26 mouse cellular contexts compared by ENCODE assay signal in the genomic region with DNA sequence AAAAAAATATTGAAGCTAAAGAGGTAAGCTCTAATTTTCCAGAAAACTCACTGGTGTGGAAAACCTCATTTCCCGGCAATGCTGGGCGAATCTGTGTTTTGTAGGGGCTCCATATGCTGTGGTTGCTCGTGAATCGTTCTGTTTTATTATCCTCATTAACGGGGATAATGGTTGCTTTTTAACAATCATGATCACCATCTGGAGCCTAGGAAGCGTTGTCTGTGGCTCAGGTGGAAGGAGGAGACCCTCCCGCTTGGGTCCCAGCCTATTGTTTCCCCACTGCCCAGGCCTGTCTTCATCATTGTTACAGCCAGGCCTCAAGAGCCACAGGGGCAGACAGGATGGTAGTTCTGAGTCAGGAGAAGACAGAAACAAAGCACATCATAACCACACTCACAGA. TPM values are rescaled to one million over a fixed set of nuclear protein-coding genes. Genes with fewer than 3 reads are reported as not detected.
DNase-seq lines count a peak whose midpoint lies in the region; ATAC-seq and TF ChIP-seq lines count a peak whose summit lies in the region.
"Had no signal": no experiment of that assay in that cellular context is flagged by ENCODE, and none has a peak within 500 bp of the region (broad histone marks: within the 10 kb centered on the region; RNA-seq: fewer than 3 reads in every experiment).

No protein-coding gene starts in this region.

- H3K4me2 ChIP-seq in forebrain, embryonic 12.5 days: no peak overlapping the region
- H3K4me2 ChIP-seq in forebrain, postnatal 0 days (ENCODE audit: low read depth): no peak overlapping the region
- H3K4me2 ChIP-seq in midbrain, embryonic 14.5 days (ENCODE audit: low read length): no peak overlapping the region
- no peak overlapping the region for H3K4me2 ChIP-seq in midbrain, embryonic 15.5 days
- no peak overlapping the region for H3K4me2 ChIP-seq in hindbrain, embryonic 15.5 days
- H3K4me2 ChIP-seq: heart, embryonic 13.5 days; liver, embryonic 11.5 days had no signal

- ATAC-seq in forebrain, embryonic 12.5 days (ENCODE audit: low FRiP score): peak; percentile 55
- ATAC-seq in forebrain, postnatal 0 days: no peak
- ATAC-seq in midbrain, embryonic 14.5 days (ENCODE audit: low FRiP score, low TSS enrichment): no peak
- ATAC-seq in midbrain, embryonic 15.5 days (replicated peaks): no peak
- ATAC-seq in hindbrain, embryonic 15.5 days (ENCODE audit: low FRiP score, low read depth): no peak

- H3K9ac ChIP-seq in forebrain, embryonic 12.5 days: no peak overlapping the region
- no peak overlapping the region for H3K9ac ChIP-seq in forebrain, postnatal 0 days
- no peak overlapping the region for H3K9ac ChIP-seq in midbrain, embryonic 14.5 days (replicated peaks; ENCODE audit: low read length)
- H3K9ac ChIP-seq in midbrain, embryonic 15.5 days: no peak overlapping the region
- H3K9ac ChIP-seq in hindbrain, embryonic 15.5 days: no peak overlapping the region
- H3K9ac ChIP-seq: heart, embryonic 13.5 days had no signal

- no peak for DNase-seq in forebrain, postnatal 0 days
- DNase-seq in midbrain, embryonic 14.5 days: peak; percentile 6
- DNase-seq in retina, embryonic 14.5 days (ENCODE audit: low spot score): peak; percentile 36
- no peak for DNase-seq in right cerebral cortex, adult 18-20 months
- no peak for DNase-seq in right cerebral cortex, postnatal 10 days (ENCODE audit: low spot score in 2 of 2)
- DNase-seq: adrenal gland, postnatal 14 days; cerebellum, adult 11 months; embryo, embryonic 11 days; kidney, adult 8-10 months; kidney, postnatal 25 days; lung, adult 18-20 months; right cerebral cortex, postnatal 25 days; thymus, adult 2 months had no signal

- TF ChIP-seq CTCF in forebrain, postnatal 0 days (IDR thresholded peaks at IDR 0.05; ENCODE audit: low read depth): no peak

- peaks cover 4% of the 10 kb centered on the region for H3K4me1 ChIP-seq in forebrain, embryonic 12.5 days
- no peaks in the 10 kb centered on the region for H3K4me1 ChIP-seq in forebrain, postnatal 0 days (ENCODE audit: insufficient read depth)
- no peaks in the 10 kb centered on the region for H3K4me1 ChIP-seq in midbrain, embryonic 14.5 days (ENCODE audit: control insufficient read depth, insufficient read depth, low read length)
- no peaks in the 10 kb centered on the region; the same call in 1 of the 2 replicates for H3K4me1 ChIP-seq in midbrain, embryonic 15.5 days
- H3K4me1 ChIP-seq in hindbrain, embryonic 15.5 days (replicated peaks): peaks cover 12% of the 10 kb centered on the region; the same call in 1 of the 2 replicates
- H3K4me1 ChIP-seq: heart, embryonic 13.5 days had no signal

- H3K9me3 ChIP-seq in forebrain, embryonic 12.5 days: no peaks in the 10 kb centered on the region
- H3K9me3 ChIP-seq in forebrain, postnatal 0 days (ENCODE audit: low read length): no peaks in the 10 kb centered on the region
- no peaks in the 10 kb centered on the region for H3K9me3 ChIP-seq in midbrain, embryonic 14.5 days (ENCODE audit: control insufficient read depth, low read length)
- H3K9me3 ChIP-seq in midbrain, embryonic 15.5 days: no peaks in the 10 kb centered on the region
- H3K9me3 ChIP-seq in hindbrain, embryonic 15.5 days: no peaks in the 10 kb centered on the region
- H3K9me3 ChIP-seq: heart, embryonic 13.5 days had no signal

- no peak overlapping the region for H3K4me3 ChIP-seq in forebrain, embryonic 12.5 days (replicated peaks)
- H3K4me3 ChIP-seq in forebrain, postnatal 0 days (ENCODE audit: low read depth, low read length): no peak overlapping the region
- no peak overlapping the region for H3K4me3 ChIP-seq in midbrain, embryonic 14.5 days (replicated peaks; ENCODE audit: low read depth, low read length)
- no peak overlapping the region for H3K4me3 ChIP-seq in midbrain, embryonic 15.5 days
- no peak overlapping the region for H3K4me3 ChIP-seq in hindbrain, embryonic 15.5 days
- H3K4me3 ChIP-seq: heart, embryonic 13.5 days had no signal

- H3K36me3 ChIP-seq in forebrain, embryonic 12.5 days (replicated peaks): no peaks in the 10 kb centered on the region
- H3K36me3 ChIP-seq in forebrain, postnatal 0 days (ENCODE audit: insufficient read depth): no peaks in the 10 kb centered on the region
- H3K36me3 ChIP-seq in midbrain, embryonic 14.5 days (ENCODE audit: control insufficient read depth, insufficient read depth, low read length): no peaks in the 10 kb centered on the region
- H3K36me3 ChIP-seq in midbrain, embryonic 15.5 days (replicated peaks): no peaks in the 10 kb centered on the region
- H3K36me3 ChIP-seq in hindbrain, embryonic 15.5 days: no peaks in the 10 kb centered on the region
- H3K36me3 ChIP-seq: heart, embryonic 13.5 days had no signal

- 57% methylated on average over 7 of the region's 7 CpGs for WGBS in forebrain, embryonic 12.5 days
- WGBS in forebrain, postnatal 0 days: 41% methylated on average over 7 of the region's 7 CpGs
- 59% methylated on average over 7 of the region's 7 CpGs for WGBS in midbrain, embryonic 14.5 days
- whole genome bisulfite sequencing in midbrain, embryonic 15.5 days: 51% methylated on average over 7 of the region's 7 CpGs
- 28% methylated on average over 7 of the region's 7 CpGs for WGBS in hindbrain, embryonic 15.5 days

- H3K27me3 ChIP-seq in forebrain, embryonic 12.5 days: no peaks in the 10 kb centered on the region
- no peaks in the 10 kb centered on the region for H3K27me3 ChIP-seq in forebrain, postnatal 0 days (ENCODE audit: insufficient read depth, low read length)
- H3K27me3 ChIP-seq in midbrain, embryonic 14.5 days (ENCODE audit: control insufficient read depth, insufficient read depth, low read length): no peaks in the 10 kb centered on the region
- H3K27me3 ChIP-seq in midbrain, embryonic 15.5 days (replicated peaks): no peaks in the 10 kb centered on the region
- no peaks in the 10 kb centered on the region for H3K27me3 ChIP-seq in hindbrain, embryonic 15.5 days
- H3K27me3 ChIP-seq: heart, embryonic 13.5 days had no signal

- peak overlapping the region; percentile 47; the same call in 1 of the 2 replicates for H3K27ac ChIP-seq in forebrain, embryonic 12.5 days
- H3K27ac ChIP-seq in forebrain, postnatal 0 days (ENCODE audit: low read depth, low read length): no peak overlapping the region
- H3K27ac ChIP-seq in midbrain, embryonic 14.5 days (replicated peaks; ENCODE audit: low read depth, low read length): peak overlapping the region; percentile 38; the same call in 1 of the 2 replicates
- H3K27ac ChIP-seq in midbrain, embryonic 15.5 days: no peak overlapping the region
- H3K27ac ChIP-seq in hindbrain, embryonic 15.5 days (replicated peaks): peak overlapping the region; percentile 59
- H3K27ac ChIP-seq: heart, embryonic 13.5 days had no signal

RNA-seq across cellular contexts. Expression of a gene that starts 39.5 kb away (rescaled TPM):
- polyA plus RNA-seq in forebrain, embryonic 12.5 days (2016; fragmentation: Nextera tagmentation; extraction: Ambion mirVana): not detected in 2 replicates
- not detected in 2 replicates for total RNA-seq in forebrain, postnatal 0 days (2014; rRNA removed)
- polyA plus RNA-seq in forebrain, postnatal 0 days (2015; fragmentation: Nextera tagmentation; extraction: Ambion mirVana): not detected in 2 replicates
- polyA plus RNA-seq in midbrain, embryonic 14.5 days (2014; fragmentation: Nextera tagmentation; extraction: Ambion mirVana): not detected in 2 replicates
- polyA plus RNA-seq in midbrain, embryonic 15.5 days (2015; fragmentation: Nextera tagmentation; extraction: Ambion mirVana): not detected in 2 replicates
- polyA plus RNA-seq in hindbrain, embryonic 15.5 days (2015; fragmentation: Nextera tagmentation; extraction: Ambion mirVana): 0.14 TPM in 1 of 2 replicates, not detected in the other
- total RNA-seq: CH12.LX; layer of hippocampus, postnatal 10 days; MEL had no signal
- polyA plus RNA-seq: embryonic facial prominence, embryonic 14.5 days; intestine, embryonic 14.5 days; limb, embryonic 11.5 days; spleen, adult 2 months; stomach, embryonic 14.5 days; thymus, adult 2 months had no signal

Comparison
In these comparisons a context has a peak if more than half of its experiments do, and no peak if none do; other contexts are left out.
1. H3K27ac ChIP-seq: peak in forebrain, embryonic 12.5 days (single experiment), midbrain, embryonic 14.5 days (single experiment) and hindbrain, embryonic 15.5 days (single experiment); none in forebrain, postnatal 0 days (single experiment) and midbrain, embryonic 15.5 days (single experiment).
2. DNase-seq: peak in midbrain, embryonic 14.5 days (single experiment) and retina, embryonic 14.5 days (single experiment); none in forebrain, postnatal 0 days (single experiment), right cerebral cortex, adult 18-20 months (single experiment) and right cerebral cortex, postnatal 10 days (0 of 2).